Mouse (Mus musculus): ENCODE measurements around the gene Gm21776. TPM values are rescaled to one million over a fixed set of nuclear protein-coding genes. Genes with fewer than 3 reads are reported as not detected.
"Not testable (repeated sequence)": the region's sequence is repeated elsewhere in the genome, so short reads cannot be mapped to it uniquely, and the experiment has no call there.

Gm21776 gene
- not detected in 2 replicates for polyA plus RNA-seq (2014; fragmentation: Nextera tagmentation; extraction: Ambion mirVana)

DNA sequence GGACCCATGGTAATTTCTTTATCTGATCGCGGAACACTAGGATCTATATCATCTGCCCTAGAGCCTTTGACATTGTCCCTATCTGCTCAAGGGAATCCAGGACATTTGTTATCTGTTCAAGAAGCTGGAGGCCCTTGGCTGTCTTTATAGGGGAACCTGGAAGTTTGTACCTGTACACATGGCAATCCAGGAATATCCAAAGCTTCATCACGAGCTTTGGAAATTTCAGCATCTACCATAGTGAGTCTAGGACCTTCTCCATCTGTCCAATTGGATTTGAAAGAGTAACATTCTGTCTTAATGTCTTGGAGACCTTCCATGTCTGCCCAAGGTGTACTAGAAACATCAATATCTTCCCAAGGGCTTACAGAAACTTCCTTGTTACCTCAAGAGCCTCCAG is at the start of gene Gm21776:
TSS of gene Gm21776 (plus strand) at position 301 of the 400 bp plus-strand sequence.
- WGBS: no CpG with 5 or more reads among the region's 3 CpGs
- not testable (repeated sequence) for H3K27me3 ChIP-seq (ENCODE audit: control insufficient read depth, insufficient read depth, low read length); H3K36me3 ChIP-seq (ENCODE audit: control insufficient read depth, insufficient read depth, low read length); ATAC-seq (ENCODE audit: low FRiP score, low TSS enrichment); H3K27ac ChIP-seq (ENCODE audit: low read depth, low read length); H3K4me2 ChIP-seq (replicated peaks; ENCODE audit: low read depth, low read length); H3K4me3 ChIP-seq (ENCODE audit: low read length); H3K9ac ChIP-seq (ENCODE audit: low read depth, low read length); H3K4me1 ChIP-seq (ENCODE audit: control insufficient read depth, insufficient read depth, low read length); H3K9me3 ChIP-seq (ENCODE audit: control insufficient read depth, low read length)
